Mouse (Mus musculus) embryonic facial prominence, embryonic 15.5 days (tissue): ENCODE results near the gene Cfap126. TPM values are rescaled to one million over a fixed set of nuclear protein-coding genes. Genes with fewer than 3 reads are reported as not detected.

ENCODE experiments used
- ATAC-seq: fragments of 200-750 bp; cut with Nextera tagmentation; 2 replicates; pipeline ENCODE4 v1.8.0; 2017; ENCODE audit warnings: low read depth, moderate TSS enrichment; ENCODE audit not compliant: insufficient number of reproducible peaks, low FRiP score, low TSS enrichment
- H3K27ac ChIP-seq: fragments of 300-500 bp; sonication (generic); replicated peaks from 2 replicates; pipeline ENCODE4 v1.5.1; 2015; ENCODE audit warnings: mild to moderate bottlenecking, inconsistent platforms
- H3K27me3 ChIP-seq: fragments of 300-500 bp; sonication (generic); 2 replicates; pipeline ENCODE4 v1.6.1; 2015; ENCODE audit warnings: inconsistent platforms
- H3K36me3 ChIP-seq: fragments of 300-500 bp; sonication (generic); 2 replicates; pipeline ENCODE4 v1.6.1; 2015; ENCODE audit warnings: mild to moderate bottlenecking, inconsistent platforms
- H3K4me1 ChIP-seq: fragments of 300-500 bp; sonication (generic); 2 replicates; pipeline ENCODE4 v1.6.1; 2015; ENCODE audit warnings: inconsistent platforms
- H3K4me2 ChIP-seq: fragments of 300-500 bp; sonication (generic); replicated peaks from 2 replicates; pipeline ENCODE4 v1.6.1; 2015; ENCODE audit warnings: mild to moderate bottlenecking, inconsistent platforms
- H3K4me3 ChIP-seq: fragments of 300-500 bp; sonication (generic); replicated peaks from 2 replicates; pipeline ENCODE4 v1.5.1; 2015; ENCODE audit warnings: mild to moderate bottlenecking, inconsistent platforms
- H3K9ac ChIP-seq: fragments of 300-500 bp; sonication (generic); 2 replicates; pipeline ENCODE4 v1.6.1; 2015; ENCODE audit warnings: inconsistent platforms
- H3K9me3 ChIP-seq: fragments of 300-500 bp; sonication (generic); replicated peaks from 2 replicates; pipeline ENCODE4 v1.6.1; 2016; ENCODE audit warnings: inconsistent platforms
- WGBS: fragments of 180-500 bp; shearing (Covaris S2); methylation state at CpG from one replicate; pipeline ENCODE4 v1.1.7; 2015; 5-methylcytosine and 5-hydroxymethylcytosine counted together
- polyA plus RNA-seq: library from polyadenylated mRNA; unstranded; fragments of >200 nt; fragmentation: Nextera tagmentation; extraction: Ambion mirVana; gene quantifications from 2 replicates; pipeline ENCODE4 v1.2.1, GENCODE M21; 2015

Cfap126 gene
- polyA plus RNA-seq, 1 experiment from 2014 or later = 28.6 TPM

DNA sequence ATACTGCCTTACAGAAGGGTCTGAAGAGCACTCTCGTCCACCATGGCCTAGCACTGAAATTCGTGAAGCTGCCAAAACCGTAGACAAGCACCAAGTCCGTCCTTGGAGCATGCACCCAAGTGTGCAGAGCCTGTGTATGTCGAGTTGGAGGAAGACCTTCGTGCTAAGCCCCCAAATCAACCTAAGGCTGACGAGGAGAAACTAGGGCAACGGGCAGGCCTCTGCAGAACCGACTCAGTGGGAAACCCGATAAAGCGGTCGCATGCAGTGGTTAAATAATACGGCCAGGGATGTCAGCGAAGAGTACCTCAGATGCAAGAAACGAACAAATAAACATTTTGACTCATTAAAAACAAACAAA lies 3.1 kb upstream of the Cfap126 start:
- WGBS = 9% methylated on average over 15 of the region's 15 CpGs
- Histone ChIP-seq H3K9me3 (no peaks in the 10 kb centered on the region), H3K4me2 (peak overlapping the region; percentile 69), H3K27me3 (no peaks in the 10 kb centered on the region), H3K27ac (peak overlapping the region; percentile 89), H3K9ac (no peak overlapping the region), H3K4me1 (peaks cover 15% of the 10 kb centered on the region), H3K4me3 (peak overlapping the region; percentile 69), H3K36me3 (no peaks in the 10 kb centered on the region)
- ATAC-seq = 0 out of 2 replicates have a peak, but pooled peaks have one; percentile 32

DNA sequence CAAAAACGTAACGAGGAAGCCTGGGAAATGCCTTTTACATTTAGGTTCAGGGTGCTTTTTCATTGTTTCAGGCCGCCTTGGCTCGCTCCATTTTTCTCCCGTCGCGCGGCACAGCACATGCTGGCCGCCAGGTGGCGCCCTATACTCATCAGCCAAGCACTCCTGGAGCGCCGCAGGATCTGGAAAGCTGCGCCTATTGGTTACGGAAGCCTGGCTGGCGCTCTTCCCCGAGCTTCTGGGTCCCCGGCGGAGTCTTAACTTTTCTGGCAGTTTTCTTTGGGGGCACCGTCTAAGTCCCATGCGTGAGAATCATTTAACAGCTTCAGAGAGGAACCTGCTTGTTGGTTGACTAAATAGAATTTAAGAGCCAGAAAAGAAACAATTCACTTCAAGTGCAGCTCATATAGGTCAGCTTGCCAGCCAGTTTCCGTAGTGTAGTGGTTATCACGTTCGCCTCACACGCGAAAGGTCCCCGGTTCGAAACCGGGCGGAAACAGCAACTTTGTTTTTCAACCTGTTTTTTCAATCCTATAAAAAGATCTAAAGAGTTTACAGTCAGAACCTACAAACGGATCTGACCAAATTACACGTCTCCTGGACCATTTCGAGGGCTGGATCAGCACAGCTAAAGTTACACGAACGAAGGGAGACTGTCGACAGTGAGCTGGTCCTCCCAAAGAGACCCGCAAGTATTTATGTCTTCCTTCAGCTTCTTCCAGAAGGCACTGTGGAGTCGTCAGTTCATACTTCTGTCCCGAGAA lies 2.5 kb upstream of the Cfap126 start:
- ATAC-seq = peak; percentile 93
- Histone ChIP-seq H3K4me2 (peak overlapping the region; percentile 69), H3K27ac (peak overlapping the region; percentile 89), H3K9me3 (no peaks in the 10 kb centered on the region), H3K4me1 (peaks cover 15% of the 10 kb centered on the region), H3K36me3 (no peaks in the 10 kb centered on the region), H3K9ac (peak overlapping the region; percentile 41), H3K4me3 (peak overlapping the region; percentile 69), H3K27me3 (no peaks in the 10 kb centered on the region)
- WGBS = under 1% methylated on average over 38 of the region's 38 CpGs

DNA sequence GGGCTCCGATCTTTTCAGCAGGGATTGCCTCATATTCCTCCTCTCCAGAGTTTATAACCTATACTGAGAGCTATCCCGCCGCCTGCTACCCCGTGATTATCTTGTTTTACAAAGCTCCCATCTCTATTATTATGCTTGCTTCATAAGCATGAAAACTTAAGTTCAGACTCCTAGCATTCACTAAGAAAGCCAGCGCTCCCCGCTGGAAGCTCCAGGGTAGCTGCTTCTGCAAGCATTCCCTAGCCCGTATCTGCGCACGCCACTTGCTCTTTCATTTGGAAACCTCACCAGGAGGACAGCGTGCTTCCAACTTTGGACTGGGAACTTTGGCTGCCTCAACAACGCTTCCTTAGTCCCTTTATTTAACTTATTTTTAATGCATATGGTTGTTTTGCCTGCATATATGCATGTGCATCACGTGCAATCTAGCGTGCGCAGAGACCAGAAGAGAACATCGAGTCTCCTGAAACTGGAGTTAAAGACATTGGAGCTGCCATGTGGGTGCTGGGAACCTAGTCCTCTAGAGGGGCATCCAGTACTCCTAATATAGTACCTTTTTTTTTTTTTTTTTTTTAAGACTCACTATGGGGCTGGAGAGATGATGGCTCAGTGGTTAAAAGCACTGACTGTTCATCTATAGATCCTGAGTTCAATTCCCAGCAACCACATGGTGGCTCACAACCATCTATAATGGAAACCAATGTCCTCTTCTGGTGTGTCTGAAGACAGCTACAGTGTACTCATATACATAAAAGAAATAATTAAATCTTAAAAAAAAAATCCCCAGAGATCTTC lies 1.7 kb upstream of the Cfap126 start:
- peak overlapping the region; percentile 89 for H3K27ac ChIP-seq

DNA sequence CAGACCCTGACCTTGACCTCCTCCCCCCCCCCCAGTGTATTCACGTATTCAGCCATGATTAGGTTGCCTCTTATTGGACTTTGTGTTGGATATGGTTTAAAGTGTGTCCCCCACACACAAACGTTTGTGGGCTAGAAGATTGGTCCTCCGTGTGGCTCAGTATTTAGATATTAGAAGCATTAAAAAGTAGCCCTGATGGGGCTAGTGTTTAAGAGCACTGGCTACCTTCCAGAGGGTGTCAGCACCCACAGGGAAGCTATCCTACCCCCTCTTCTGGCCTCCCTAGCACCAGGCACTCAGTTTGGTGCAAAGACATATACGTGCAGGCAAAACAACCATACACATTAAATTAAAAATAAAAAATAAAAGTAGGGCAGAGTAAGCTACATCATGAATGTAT lies 732 bp upstream of the Cfap126 start:
- Histone ChIP-seq H3K4me3 (no peak overlapping the region), H3K9ac (no peak overlapping the region), H3K9me3 (no peaks in the 10 kb centered on the region), H3K36me3 (no peaks in the 10 kb centered on the region), H3K27me3 (no peaks in the 10 kb centered on the region), H3K27ac (no peak overlapping the region), H3K4me2 (no peak overlapping the region), H3K4me1 (peaks cover 15% of the 10 kb centered on the region)
- WGBS = 73% methylated on average over 4 of the region's 4 CpGs
- ATAC-seq = no peak

More for the DNA sequence above, 1.7 kb upstream of the Cfap126 start:
- H3K9ac ChIP-seq = peak overlapping the region; percentile 41
- H3K4me2 ChIP-seq = peak overlapping the region; percentile 69
- H3K9me3 ChIP-seq = no peaks in the 10 kb centered on the region
- H3K36me3 ChIP-seq = no peaks in the 10 kb centered on the region
- H3K4me3 ChIP-seq = peak overlapping the region; percentile 69
- 3% methylated on average over 15 of the region's 15 CpGs for WGBS
- H3K4me1 ChIP-seq = peaks cover 15% of the 10 kb centered on the region
- no peaks in the 10 kb centered on the region for H3K27me3 ChIP-seq
- ATAC-seq = no peak

GRCm38 (mm10) chr1:171116280-171116679 lies 2.6 kb downstream of the Cfap126 start:
- Histone ChIP-seq H3K27ac (no peak overlapping the region), H3K4me2 (no peak overlapping the region)

GRCm38 (mm10) chr1:171118269-171118684 lies 4.6 kb downstream of the Cfap126 start:
- no peaks in the 10 kb centered on the region for H3K27me3 ChIP-seq
- peaks cover 7% of the 10 kb centered on the region; the same call in 1 of the 2 replicates for H3K4me1 ChIP-seq
- no peaks in the 10 kb centered on the region for H3K36me3 ChIP-seq
- H3K27ac ChIP-seq = no peak overlapping the region
- H3K4me2 ChIP-seq = no peak overlapping the region
- H3K9ac ChIP-seq = no peak overlapping the region
- no peak for ATAC-seq
- WGBS = 9% methylated on average over 4 of the region's 4 CpGs
- H3K4me3 ChIP-seq = no peak overlapping the region
- no peaks in the 10 kb centered on the region for H3K9me3 ChIP-seq

More at GRCm38 (mm10) chr1:171116280-171116679, 2.6 kb downstream of the Cfap126 start:
- Histone ChIP-seq H3K9ac (no peak overlapping the region), H3K27me3 (no peaks in the 10 kb centered on the region), H3K36me3 (no peaks in the 10 kb centered on the region), H3K4me1 (peaks cover 7% of the 10 kb centered on the region; the same call in 1 of the 2 replicates), H3K9me3 (no peaks in the 10 kb centered on the region), H3K4me3 (no peak overlapping the region)
- no peak for ATAC-seq
- WGBS = 62% methylated on average over 4 of the region's 4 CpGs

DNA sequence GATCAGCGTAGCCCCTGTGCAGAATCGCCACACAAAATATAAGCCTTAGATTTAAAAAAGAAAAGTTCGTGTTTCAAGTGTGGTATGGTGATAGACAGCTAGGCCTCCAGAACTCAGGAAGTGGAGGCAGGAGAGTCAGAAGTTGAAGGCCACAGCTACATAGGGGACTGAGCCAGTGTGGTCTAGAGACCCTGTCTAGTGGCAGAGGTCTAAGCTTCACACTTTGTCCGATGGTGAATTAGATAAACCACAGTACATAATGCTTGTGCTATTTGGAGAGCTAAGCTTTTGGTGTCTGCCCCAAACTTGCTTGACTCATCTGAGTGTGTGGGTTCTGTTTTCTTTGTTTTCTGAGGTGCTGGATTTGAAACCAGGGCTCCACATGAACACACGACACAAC lies 5.3 kb downstream of the Cfap126 start:
- Histone ChIP-seq H3K36me3 (no peaks in the 10 kb centered on the region), H3K4me2 (no peak overlapping the region), H3K9me3 (no peaks in the 10 kb centered on the region), H3K4me3 (no peak overlapping the region), H3K27ac (no peak overlapping the region), H3K9ac (no peak overlapping the region), H3K4me1 (peaks cover 3% of the 10 kb centered on the region; the same call in 1 of the 2 replicates), H3K27me3 (no peaks in the 10 kb centered on the region)
- WGBS = 83% methylated on average over 5 of the region's 5 CpGs
- no peak for ATAC-seq

DNA sequence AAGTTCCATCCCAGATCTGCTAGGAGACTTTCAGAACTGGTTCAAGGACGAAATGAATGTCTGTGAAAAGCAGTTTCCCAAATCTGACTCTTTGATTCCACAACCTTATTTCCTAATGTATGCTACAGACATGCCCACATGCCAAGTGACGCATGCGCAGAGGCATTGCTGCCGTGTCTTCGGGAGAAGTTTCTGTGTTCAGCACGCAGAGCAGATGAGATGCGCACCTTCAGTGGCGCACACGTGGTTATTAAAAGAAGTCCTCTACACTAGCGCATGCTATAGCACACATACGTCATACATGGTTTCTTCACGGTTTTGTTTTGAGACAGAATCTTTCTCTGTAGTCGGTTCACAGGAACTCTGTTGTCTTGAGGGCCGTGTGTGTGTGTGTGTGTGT lies 5.7 kb downstream of the Cfap126 start:
- H3K4me2 ChIP-seq = no peak overlapping the region
- WGBS = 86% methylated on average over 14 of the region's 14 CpGs
- H3K4me3 ChIP-seq = no peak overlapping the region
- H3K9ac ChIP-seq = no peak overlapping the region
- H3K4me1 ChIP-seq = peaks cover 3% of the 10 kb centered on the region; the same call in 1 of the 2 replicates
- no peaks in the 10 kb centered on the region for H3K9me3 ChIP-seq
- H3K27me3 ChIP-seq = no peaks in the 10 kb centered on the region
- H3K36me3 ChIP-seq = no peaks in the 10 kb centered on the region
- no peak overlapping the region for H3K27ac ChIP-seq
- no peak for ATAC-seq

- no peak overlapping the region for H3K27ac ChIP-seq
- H3K4me2 ChIP-seq = no peak overlapping the region
- ATAC-seq = peak; percentile 74; the same call in 1 of the 2 replicates
- no peak overlapping the region for H3K4me3 ChIP-seq
- peaks cover 3% of the 10 kb centered on the region; the same call in 1 of the 2 replicates for H3K4me1 ChIP-seq
- 36% methylated on average over 3 of the region's 3 CpGs for WGBS
- H3K9ac ChIP-seq = no peak overlapping the region
- no peaks in the 10 kb centered on the region for H3K27me3 ChIP-seq
- no peaks in the 10 kb centered on the region for H3K9me3 ChIP-seq
- no peaks in the 10 kb centered on the region for H3K36me3 ChIP-seq
Observed at GRCm38 (mm10) chr1:171120893-171121292, 7.2 kb downstream of the Cfap126 start.

DNA sequence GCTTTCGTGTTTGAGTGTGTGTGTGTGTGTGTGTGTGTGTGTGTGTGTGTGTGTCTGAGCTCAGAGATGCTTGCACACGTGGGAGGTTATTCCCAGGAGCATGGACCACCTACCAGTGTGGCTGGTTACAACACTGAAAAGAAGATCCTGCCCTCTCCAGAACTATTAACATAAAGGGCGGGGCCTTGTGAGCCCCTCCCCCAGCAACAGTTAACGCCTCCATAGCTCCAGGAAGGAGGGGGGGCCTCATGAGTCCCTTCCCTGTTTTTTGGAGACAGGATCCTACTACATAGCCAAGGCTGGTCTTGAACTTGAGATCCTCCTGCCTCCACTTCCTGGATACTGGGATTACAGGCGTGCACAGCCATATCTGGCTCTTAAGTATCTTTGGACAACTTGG lies 8.1 kb downstream of the Cfap126 start:
- Histone ChIP-seq H3K4me1 (peaks cover 3% of the 10 kb centered on the region; the same call in 1 of the 2 replicates), H3K36me3 (no peaks in the 10 kb centered on the region), H3K9ac (no peak overlapping the region), H3K27me3 (no peaks in the 10 kb centered on the region), H3K9me3 (no peaks in the 10 kb centered on the region), H3K4me3 (no peak overlapping the region), H3K27ac (no peak overlapping the region), H3K4me2 (no peak overlapping the region)
- WGBS = 39% methylated on average over 5 of the region's 5 CpGs
- ATAC-seq = no peak

GRCm38 (mm10) chr1:171122932-171123331 lies 9.2 kb downstream of the Cfap126 start:
- Histone ChIP-seq H3K4me2 (no peak overlapping the region), H3K27ac (no peak overlapping the region; the same call in 1 of the 2 replicates), H3K9me3 (no peaks in the 10 kb centered on the region), H3K27me3 (no peaks in the 10 kb centered on the region), H3K4me3 (no peak overlapping the region), H3K4me1 (peaks cover 3% of the 10 kb centered on the region; the same call in 1 of the 2 replicates), H3K9ac (no peak overlapping the region), H3K36me3 (0 out of 2 replicates have a peak, but pooled peaks cover 4% of the 10 kb centered on the region)
- 41% methylated on average over 7 of the region's 7 CpGs for WGBS
- ATAC-seq = no peak
